Mouse (Mus musculus): ENCODE measurements around the gene Lpo.

Gene Lpo

GRCm38 (mm10) chr11:87802621-87803020, 25.5 kb downstream of the Lpo start:
- no peak for DNase-seq

GRCm38 (mm10) chr11:87801711-87802275, 26.3 kb downstream of the Lpo start:
- no peak for DNase-seq

GRCm38 (mm10) chr11:87793460-87793859, 34.6 kb downstream of the Lpo start, which contains the start of gene Mpo:
TSS of gene Mpo (plus strand) at chr11:87793581.
- DNase-seq = no peak

- no peak for DNase-seq
Measured at GRCm38 (mm10) chr11:87790088-87790487, 38.0 kb downstream of the Lpo start.

GRCm38 (mm10) chr11:87780130-87780529, 48.0 kb downstream of the Lpo start:
- DNase-seq = peak; percentile 39

GRCm38 (mm10) chr11:87779392-87779791, 48.7 kb downstream of the Lpo start:
- no peak for DNase-seq

- no peak for DNase-seq
Measured at GRCm38 (mm10) chr11:87778915-87779314, 49.2 kb downstream of the Lpo start.

GRCm38 (mm10) chr11:87778100-87778765, 49.9 kb downstream of the Lpo start:
- peak; percentile 93 for DNase-seq

GRCm38 (mm10) chr11:87772354-87772753, 55.7 kb downstream of the Lpo start:
- DNase-seq = no peak

GRCm38 (mm10) chr11:87770989-87771388, 57.1 kb downstream of the Lpo start:
- DNase-seq = peak; percentile 53

GRCm38 (mm10) chr11:87768745-87769144, 59.3 kb downstream of the Lpo start:
- no peak for DNase-seq

GRCm38 (mm10) chr11:87763988-87764876, 63.9 kb downstream of the Lpo start:
- DNase-seq = peak; percentile 84

GRCm38 (mm10) chr11:87763511-87763987, 64.5 kb downstream of the Lpo start:
- DNase-seq = peak; percentile 87

GRCm38 (mm10) chr11:87762702-87763385, 65.2 kb downstream of the Lpo start:
- peak; percentile 64 for DNase-seq

- DNase-seq = peak; percentile 34
Measured at GRCm38 (mm10) chr11:87761806-87762701, 66.0 kb downstream of the Lpo start.

GRCm38 (mm10) chr11:87761181-87761721, 66.8 kb downstream of the Lpo start:
- peak; percentile 61 for DNase-seq

- peak; percentile 76 for DNase-seq
Measured at GRCm38 (mm10) chr11:87760301-87761081, 67.6 kb downstream of the Lpo start, which contains the start of gene Tspoap1. TSS of gene Tspoap1 (plus strand) at chr11:87760541.

GRCm38 (mm10) chr11:87759609-87760005, 68.5 kb downstream of the Lpo start:
- DNase-seq = no peak

GRCm38 (mm10) chr11:87758957-87759608, 69.0 kb downstream of the Lpo start:
- no peak for DNase-seq
